Mouse (Mus musculus) cerebellum, adult 2 months (tissue): ENCODE results near the gene Atg2a.

Experiments used
- CTCF ChIP-seq: fragments of 200-500 bp; IDR thresholded peaks from 2 replicates; pipeline ENCODE4 v1.5.1; 2011; ENCODE audit warnings: low read depth, mild to moderate bottlenecking, control low read depth, low read length, moderate library complexity, borderline replicate concordance; ENCODE audit not compliant: insufficient read depth
- POLR2A ChIP-seq: fragments of 200-500 bp; IDR thresholded peaks from 2 replicates; pipeline ENCODE4 v1.6.1; 2011; ENCODE audit warnings: low read length, control low read depth, borderline replicate concordance; ENCODE audit not compliant: insufficient read depth

DNA sequence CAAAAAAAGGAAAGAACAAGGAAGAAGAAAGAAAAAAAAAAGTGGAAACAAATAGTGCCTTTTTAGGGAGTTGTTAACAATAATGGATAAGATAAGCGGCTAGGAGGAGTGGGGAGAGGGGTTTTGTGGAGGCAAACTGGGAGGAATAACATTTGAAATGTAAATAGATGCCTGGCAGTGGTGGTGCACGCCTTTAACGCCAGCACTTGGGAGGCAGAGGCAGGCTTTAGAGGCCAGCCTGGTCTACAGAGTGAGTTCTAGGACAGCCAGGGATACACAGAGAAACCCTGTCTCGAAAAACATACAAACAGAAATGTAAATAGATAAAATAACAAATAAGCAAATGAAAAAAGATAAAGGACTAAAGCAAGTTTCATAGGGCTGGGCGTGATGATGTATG is 743 bp upstream of the Atg2a start:
- no peak for TF ChIP-seq CTCF
- TF ChIP-seq POLR2A = no peak
